Comparison of ENCODE assay signal across 9 mouse cellular contexts in the genomic region with DNA sequence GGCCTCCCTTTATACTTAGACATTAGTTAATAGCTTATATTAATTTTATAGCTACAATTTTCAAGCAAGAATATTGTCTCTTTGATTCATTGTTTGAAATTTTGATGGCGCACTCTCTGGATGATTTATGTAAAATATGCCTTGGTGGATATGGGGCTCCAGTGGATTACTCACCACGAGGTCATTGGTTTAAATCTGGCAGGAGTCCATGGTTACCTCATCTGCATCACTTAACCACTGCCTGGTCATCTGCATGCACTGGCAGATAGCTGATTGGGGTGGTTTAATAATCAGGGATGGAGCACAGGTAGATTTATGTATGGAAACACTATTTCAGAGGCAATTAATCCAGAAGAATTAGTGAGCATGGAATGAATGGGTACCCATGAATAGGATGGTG. TPM values are rescaled to one million over a fixed set of nuclear protein-coding genes. Genes with fewer than 3 reads are reported as not detected.
A peak's percentile ranks its signal among the peaks of the same experiment; 100 is the strongest.
DNase-seq lines count a peak whose midpoint lies in the region; ATAC-seq and TF ChIP-seq lines count a peak whose summit lies in the region.
"Had no signal": no experiment of that assay in that cellular context is flagged by ENCODE, and none has a peak within 500 bp of the region (broad histone marks: within the 10 kb centered on the region; RNA-seq: fewer than 3 reads in every experiment).

No protein-coding gene starts in this region.

- H3K4me2 ChIP-seq in kidney, embryonic 16.5 days (replicated peaks; ENCODE audit: low read depth, low read length): peak overlapping the region; percentile 77
- peak overlapping the region; percentile 95; the same call in 1 of the 2 replicates for H3K4me2 ChIP-seq in hindbrain, postnatal 0 days (ENCODE audit: low read depth, low read length)
- H3K4me2 ChIP-seq in midbrain, postnatal 0 days (ENCODE audit: low read depth, low read length, poor library complexity, severe bottlenecking): peak overlapping the region; percentile 88; the same call in 1 of the 2 replicates

- no peak for DNase-seq in kidney, adult 11 months
- DNase-seq in adrenal gland, postnatal 14 days: peak; percentile 65
- DNase-seq in hindbrain, postnatal 0 days (ENCODE audit: low spot score): no peak
- DNase-seq in midbrain, postnatal 0 days (ENCODE audit: low spot score): no peak
- DNase-seq in frontal cortex, postnatal 36 days (ENCODE audit: low spot score in 2 of 2): no peak
- DNase-seq in layer of hippocampus, adult 9-10 months (ENCODE audit: low spot score): no peak
- DNase-seq: heart, adult 11 months had no signal

- WGBS in kidney, embryonic 16.5 days: 40% methylated on average over 2 of the region's 2 CpGs
- WGBS in hindbrain, postnatal 0 days: 54% methylated on average over 2 of the region's 2 CpGs
- WGBS in midbrain, postnatal 0 days: 53% methylated on average over 2 of the region's 2 CpGs

- H3K9me3 ChIP-seq in kidney, embryonic 16.5 days (ENCODE audit: low read length): no peaks in the 10 kb centered on the region
- H3K9me3 ChIP-seq in hindbrain, postnatal 0 days (ENCODE audit: low read length): no peaks in the 10 kb centered on the region
- H3K9me3 ChIP-seq in midbrain, postnatal 0 days (ENCODE audit: low read length): no peaks in the 10 kb centered on the region

- H3K4me3 ChIP-seq in kidney, embryonic 16.5 days (ENCODE audit: low read length): peak overlapping the region; percentile 72
- H3K4me3 ChIP-seq in hindbrain, postnatal 0 days (ENCODE audit: low read length): no peak overlapping the region
- no peak overlapping the region for H3K4me3 ChIP-seq in midbrain, postnatal 0 days (ENCODE audit: low read depth, low read length)

- H3K9ac ChIP-seq in kidney, embryonic 16.5 days (replicated peaks; ENCODE audit: low read length): peak overlapping the region; percentile 38; the same call in 1 of the 2 replicates
- no peak overlapping the region for H3K9ac ChIP-seq in hindbrain, postnatal 0 days (replicated peaks; ENCODE audit: low read length)
- no peak overlapping the region for H3K9ac ChIP-seq in midbrain, postnatal 0 days (replicated peaks; ENCODE audit: low read length, poor library complexity, severe bottlenecking)

- no peak for ATAC-seq in kidney, embryonic 16.5 days (ENCODE audit: low FRiP score, low TSS enrichment)
- ATAC-seq in hindbrain, postnatal 0 days: no peak
- no peak for ATAC-seq in midbrain, postnatal 0 days (ENCODE audit: low FRiP score)
- ATAC-seq in inflammation-experienced regulatory T-cells, adult 6 months: no peak

- TF ChIP-seq CTCF in hindbrain, postnatal 0 days (IDR thresholded peaks at IDR 0.05; ENCODE audit: low read depth): no peak
- no peak for TF ChIP-seq CTCF in midbrain, postnatal 0 days (IDR thresholded peaks at IDR 0.05)

- H3K4me1 ChIP-seq in kidney, embryonic 16.5 days (ENCODE audit: insufficient read depth, low read length): peaks cover 4% of the 10 kb centered on the region; the same call in 1 of the 2 replicates
- no peaks in the 10 kb centered on the region; the same call in 1 of the 2 replicates for H3K4me1 ChIP-seq in hindbrain, postnatal 0 days (ENCODE audit: insufficient read depth, low read length)
- H3K4me1 ChIP-seq in midbrain, postnatal 0 days (ENCODE audit: insufficient read depth, low read length): no peaks in the 10 kb centered on the region

- no peaks in the 10 kb centered on the region for H3K27me3 ChIP-seq in kidney, embryonic 16.5 days (ENCODE audit: insufficient read depth, low read length)
- no peaks in the 10 kb centered on the region for H3K27me3 ChIP-seq in hindbrain, postnatal 0 days (ENCODE audit: insufficient read depth, low read length)
- no peaks in the 10 kb centered on the region for H3K27me3 ChIP-seq in midbrain, postnatal 0 days (ENCODE audit: insufficient read depth, low read length)

- no peaks in the 10 kb centered on the region for H3K36me3 ChIP-seq in kidney, embryonic 16.5 days (ENCODE audit: insufficient read depth, low read length)
- no peaks in the 10 kb centered on the region for H3K36me3 ChIP-seq in hindbrain, postnatal 0 days (ENCODE audit: insufficient read depth, low read length)
- no peaks in the 10 kb centered on the region for H3K36me3 ChIP-seq in midbrain, postnatal 0 days (ENCODE audit: insufficient read depth, low read length)

- H3K27ac ChIP-seq in kidney, embryonic 16.5 days (ENCODE audit: low read length): no peak overlapping the region; the same call in 1 of the 2 replicates
- H3K27ac ChIP-seq in hindbrain, postnatal 0 days: no peak overlapping the region
- H3K27ac ChIP-seq in midbrain, postnatal 0 days (ENCODE audit: low read depth, low read length): no peak overlapping the region

RNA-seq across cellular contexts. Expression of gene Sema3c, which starts 2.0 kb away (rescaled TPM):
- polyA plus RNA-seq in kidney, embryonic 16.5 days (2015; fragmentation: Nextera tagmentation; extraction: Ambion mirVana): 92.4 and 99.1 TPM in 2 replicates
- total RNA-seq in adrenal gland, postnatal 14 days (2021): 12.6 and 12.9 TPM in 2 replicates
- 23.5 and 26.1 TPM in 2 replicates for total RNA-seq in hindbrain, postnatal 0 days (2014; rRNA removed)
- 11.3 and 11.6 TPM in 2 replicates for polyA plus RNA-seq in hindbrain, postnatal 0 days (2015; fragmentation: Nextera tagmentation; extraction: Ambion mirVana)
- total RNA-seq in midbrain, postnatal 0 days (2014; rRNA removed): 26.8 and 34.0 TPM in 2 replicates
- 12.2 and 12.8 TPM in 2 replicates for polyA plus RNA-seq in midbrain, postnatal 0 days (2015; fragmentation: Nextera tagmentation; extraction: Ambion mirVana)
- under 1 TPM in 1 of 3 experiments, not detected in 2; 0.21 TPM for polyA plus RNA-seq in inflammation-experienced regulatory T-cells, adult 6 months (2017; shearing (Covaris generic))

Comparison
In these comparisons a context has a peak if more than half of its experiments do, and no peak if none do; other contexts are left out.
1. RNA of gene Sema3c, which starts 2.0 kb away (polyA plus RNA-seq): 92.4 to 99.1 TPM in kidney, embryonic 16.5 days, 12.2 to 12.8 TPM in midbrain, postnatal 0 days and 11.3 to 11.6 TPM in hindbrain, postnatal 0 days; 0.21 TPM in inflammation-experienced regulatory T-cells, adult 6 months; every median in the first group is over 10 times any median in the second.
2. Peak in every context shown above with its lines, with median percentiles within 50 percentile points of each other: H3K4me2 ChIP-seq.